Mouse (Mus musculus) spleen, postnatal 4 days (tissue): ENCODE measurements around the gene Hsd11b2.

Experiments
- DNase-seq, 2 experiments: peaks; one replicate each; pipeline ENCODE4 v3.0.0; 2022; ENCODE audit warnings: low spot score in 2 of 2

The Hsd11b2 gene

GRCm38 (mm10) chr8:105484030-105484368 is 34.6 kb upstream of the Hsd11b2 start:
- no peak for DNase-seq

GRCm38 (mm10) chr8:105484392-105484791 is 34.2 kb upstream of the Hsd11b2 start:
- peak; percentile 43 to 74 for DNase-seq

GRCm38 (mm10) chr8:105488082-105488481 is 30.5 kb upstream of the Hsd11b2 start:
- DNase-seq = no peak

GRCm38 (mm10) chr8:105489281-105489680 is 29.3 kb upstream of the Hsd11b2 start:
- no peak for DNase-seq

GRCm38 (mm10) chr8:105493495-105493894 is 25.1 kb upstream of the Hsd11b2 start:
- no peak for DNase-seq

- DNase-seq = no peak
Measured at GRCm38 (mm10) chr8:105494566-105494965, 24.0 kb upstream of the Hsd11b2 start.

- peak in 1 of 2 experiments; percentile 55 for DNase-seq
Measured at GRCm38 (mm10) chr8:105495350-105496302, 22.9 kb upstream of the Hsd11b2 start.

GRCm38 (mm10) chr8:105496439-105497180 is 21.9 kb upstream of the Hsd11b2 start, which contains the start of gene Zdhhc1:
TSS of gene Zdhhc1 (minus strand) at chr8:105496902.
- peak; percentile 82 to 92 for DNase-seq

- DNase-seq = peak in 1 of 2 experiments; percentile 60
Measured at GRCm38 (mm10) chr8:105499787-105500186, 18.8 kb upstream of the Hsd11b2 start.

GRCm38 (mm10) chr8:105504617-105505016 is 13.9 kb upstream of the Hsd11b2 start:
- DNase-seq = no peak

- DNase-seq = peak in 1 of 2 experiments; percentile 50
Measured at GRCm38 (mm10) chr8:105506977-105507376, 11.6 kb upstream of the Hsd11b2 start.

- no peak for DNase-seq
Measured at GRCm38 (mm10) chr8:105508758-105509157, 9.8 kb upstream of the Hsd11b2 start.

- DNase-seq = peak in 1 of 2 experiments; percentile 51
Measured at GRCm38 (mm10) chr8:105509997-105510735, 8.4 kb upstream of the Hsd11b2 start.

- DNase-seq = no peak
Measured at GRCm38 (mm10) chr8:105514194-105514593, 4.4 kb upstream of the Hsd11b2 start.

GRCm38 (mm10) chr8:105514656-105515055 is 3.9 kb upstream of the Hsd11b2 start:
- no peak for DNase-seq

- DNase-seq = peak; percentile 71 to 89
Measured at GRCm38 (mm10) chr8:105516018-105516645, 2.4 kb upstream of the Hsd11b2 start.

- no peak for DNase-seq
Measured at GRCm38 (mm10) chr8:105517346-105517745, 1.2 kb upstream of the Hsd11b2 start.

- DNase-seq = no peak
Measured at GRCm38 (mm10) chr8:105519591-105519990, 1.0 kb downstream of the Hsd11b2 start.

GRCm38 (mm10) chr8:105520521-105520920 is 2.0 kb downstream of the Hsd11b2 start:
- no peak for DNase-seq

GRCm38 (mm10) chr8:105521061-105521460 is 2.5 kb downstream of the Hsd11b2 start:
- no peak for DNase-seq

- no peak for DNase-seq
Measured at GRCm38 (mm10) chr8:105521995-105522769, 3.6 kb downstream of the Hsd11b2 start.
